Mouse (Mus musculus) lung, postnatal 0 days (tissue): Measurements from ENCODE around the gene Nudt19. TPM values are rescaled to one million over a fixed set of nuclear protein-coding genes. Genes with fewer than 3 reads are reported as not detected.

Experiments used
- ATAC-seq: fragments of 200-750 bp; cut with Nextera tagmentation; 2 replicates; pipeline ENCODE4 v1.8.0; 2017; ENCODE audit warnings: moderate library complexity
- DNase-seq: peaks from one replicate; pipeline ENCODE4 v3.0.0-alpha.2; 2016; ENCODE audit warnings: low spot score
- H3K27ac ChIP-seq: fragments of 300-500 bp; sonication (generic); 2 replicates; pipeline ENCODE4 v1.5.1; 2014; ENCODE audit warnings: antibody characterized with exemption, mild to moderate bottlenecking, low read length, mixed read lengths
- H3K27me3 ChIP-seq: fragments of 300-500 bp; sonication (generic); replicated peaks from 2 replicates; pipeline ENCODE4 v1.6.1; 2014; ENCODE audit warnings: low read length, mixed read lengths; ENCODE audit not compliant: insufficient read depth
- H3K36me3 ChIP-seq: fragments of 300-500 bp; sonication (generic); 2 replicates; pipeline ENCODE4 v1.6.1; 2014; ENCODE audit warnings: low read length, mixed read lengths; ENCODE audit not compliant: insufficient read depth
- H3K4me1 ChIP-seq: fragments of 300-500 bp; sonication (generic); 2 replicates; pipeline ENCODE4 v1.6.1; 2014; ENCODE audit warnings: antibody characterized with exemption, low read depth, low read length, mixed read lengths; ENCODE audit not compliant: insufficient read depth
- H3K4me2 ChIP-seq: fragments of 300-500 bp; sonication (generic); replicated peaks from 2 replicates; pipeline ENCODE4 v1.6.1; 2014; ENCODE audit warnings: low read depth, mild to moderate bottlenecking, low read length, moderate library complexity, mixed read lengths
- H3K4me3 ChIP-seq: fragments of 300-500 bp; sonication (generic); 2 replicates; pipeline ENCODE4 v1.5.1; 2014; ENCODE audit warnings: low read depth, low read length
- H3K9ac ChIP-seq: fragments of 300-500 bp; sonication (generic); replicated peaks from 2 replicates; pipeline ENCODE4 v1.6.1; 2014; ENCODE audit warnings: low read depth, mild to moderate bottlenecking
- H3K9me3 ChIP-seq: fragments of 300-500 bp; sonication (generic); 2 replicates; pipeline ENCODE4 v1.6.1; 2016; ENCODE audit warnings: low read length, mixed read lengths
- CTCF ChIP-seq: IDR thresholded peaks from 2 replicates; pipeline ENCODE4 v1.5.1; 2016; ENCODE audit warnings: antibody characterized with exemption, mild to moderate bottlenecking
- EP300 ChIP-seq: IDR thresholded peaks from 2 replicates; pipeline ENCODE4 v1.6.1; 2016; ENCODE audit warnings: antibody characterized with exemption, mild to moderate bottlenecking, control low read depth
- WGBS: fragments of 180-500 bp; shearing (Covaris S2); extraction: QIAGEN DNeasy Blood & Tissue Kit; methylation state at CpG from one replicate; pipeline ENCODE4 v1.1.7; 2014; 5-methylcytosine and 5-hydroxymethylcytosine counted together
- polyA plus RNA-seq: library from polyadenylated mRNA; unstranded; fragments of >200 nt; fragmentation: Nextera tagmentation; extraction: Ambion mirVana; gene quantifications from 2 replicates; pipeline ENCODE4 v1.2.1, GENCODE M21; 2015

Gene Nudt19
- polyA plus RNA-seq, 1 experiment from 2014 or later = 30.5 TPM

- no peaks in the 10 kb centered on the region for H3K36me3 ChIP-seq
- H3K4me1 ChIP-seq = peaks cover 3% of the 10 kb centered on the region; the same call in 1 of the 2 replicates
- no peaks in the 10 kb centered on the region for H3K9me3 ChIP-seq
- H3K27ac ChIP-seq = no peak overlapping the region
- WGBS = 51% methylated on average over 2 of the region's 2 CpGs
- no peak overlapping the region for H3K4me3 ChIP-seq
- H3K4me2 ChIP-seq = no peak overlapping the region
- no peak for DNase-seq
- no peak overlapping the region for H3K9ac ChIP-seq
- H3K27me3 ChIP-seq = no peaks in the 10 kb centered on the region
- ATAC-seq = no peak
- TF ChIP-seq CTCF (no peak), EP300 (no peak)
These were observed 2.6 kb upstream of the Nudt19 start for GRCm38 (mm10) chr7:35558681-35559080.

GRCm38 (mm10) chr7:35557577-35557976 is 1.5 kb upstream of the Nudt19 start:
- no peaks in the 10 kb centered on the region for H3K27me3 ChIP-seq
- no peak overlapping the region for H3K4me2 ChIP-seq
- ATAC-seq = no peak
- H3K27ac ChIP-seq = no peak overlapping the region
- H3K9ac ChIP-seq = no peak overlapping the region
- no peak for TF ChIP-seq EP300
- TF ChIP-seq CTCF = no peak
- 54% methylated on average over 3 of the region's 3 CpGs for WGBS
- peaks cover 3% of the 10 kb centered on the region; the same call in 1 of the 2 replicates for H3K4me1 ChIP-seq
- H3K36me3 ChIP-seq = no peaks in the 10 kb centered on the region
- no peak overlapping the region for H3K4me3 ChIP-seq
- DNase-seq = no peak
- H3K9me3 ChIP-seq = no peaks in the 10 kb centered on the region

GRCm38 (mm10) chr7:35556905-35557304 is 801 bp upstream of the Nudt19 start:
- 77% methylated on average over 5 of the region's 5 CpGs for WGBS
- Histone ChIP-seq H3K9ac (no peak overlapping the region), H3K4me3 (no peak overlapping the region), H3K27me3 (no peaks in the 10 kb centered on the region), H3K4me1 (peaks cover 3% of the 10 kb centered on the region; the same call in 1 of the 2 replicates), H3K36me3 (no peaks in the 10 kb centered on the region), H3K27ac (no peak overlapping the region), H3K4me2 (no peak overlapping the region), H3K9me3 (no peaks in the 10 kb centered on the region)
- TF ChIP-seq CTCF (no peak), EP300 (no peak)
- no peak for DNase-seq
- no peak for ATAC-seq

- 2% methylated on average over 86 of the region's 93 CpGs for WGBS
- Histone ChIP-seq H3K27ac (peak overlapping the region; percentile 99), H3K4me1 (peaks cover 3% of the 10 kb centered on the region; the same call in 1 of the 2 replicates), H3K9me3 (no peaks in the 10 kb centered on the region), H3K4me2 (peak overlapping the region; percentile 97), H3K4me3 (peak overlapping the region; percentile 87), H3K36me3 (no peaks in the 10 kb centered on the region), H3K27me3 (no peaks in the 10 kb centered on the region), H3K9ac (peak overlapping the region; percentile 98)
- ATAC-seq = peak; percentile 94
- DNase-seq = peak; percentile 95
- no peak for TF ChIP-seq CTCF
- no peak for TF ChIP-seq EP300
These were observed 590 bp downstream of the Nudt19 start for GRCm38 (mm10) chr7:35555224-35556204.

GRCm38 (mm10) chr7:35554605-35555175 is 1.4 kb downstream of the Nudt19 start:
- 3% methylated on average over 28 of the region's 28 CpGs for WGBS
- ATAC-seq (peak; percentile 3; the same call in 1 of the 2 replicates), DNase-seq (peak; percentile 39)
- no peak for TF ChIP-seq CTCF
- no peak for TF ChIP-seq EP300
- H3K9me3 ChIP-seq = no peaks in the 10 kb centered on the region
- H3K27ac ChIP-seq = peak overlapping the region; percentile 99
- peaks cover 3% of the 10 kb centered on the region; the same call in 1 of the 2 replicates for H3K4me1 ChIP-seq
- H3K36me3 ChIP-seq = peaks cover 4% of the 10 kb centered on the region; the same call in 1 of the 2 replicates
- H3K4me3 ChIP-seq = peak overlapping the region; percentile 87
- H3K27me3 ChIP-seq = no peaks in the 10 kb centered on the region
- peak overlapping the region; percentile 97 for H3K4me2 ChIP-seq
- peak overlapping the region; percentile 98; the same call in 1 of the 2 replicates for H3K9ac ChIP-seq
